Mouse (Mus musculus) neural tube, embryonic 13.5 days (tissue): ENCODE measurements around the gene Tmem255b. TPM values are rescaled to one million over a fixed set of nuclear protein-coding genes. Genes with fewer than 3 reads are reported as not detected.

Source experiments
- polyA plus RNA-seq: library from polyadenylated mRNA; unstranded; fragments of >200 nt; fragmentation: Nextera tagmentation; extraction: Ambion mirVana; gene quantifications from 2 replicates; pipeline ENCODE4 v1.2.1, GENCODE M21; 2015

Gene Tmem255b
- polyA plus RNA-seq, 1 experiment from 2014 or later = 0.68 TPM

Other genes with a start within 250 kb of the Tmem255b start
- gene Grtp1, start 234.6 kb upstream of the Tmem255b start, polyA plus RNA-seq = 9.7 and 11.2 TPM in 2 replicates
- 0.65 and 2.4 TPM in 2 replicates for gene Adprhl1, start 181.0 kb upstream of the Tmem255b start, polyA plus RNA-seq
- 33.5 and 34.3 TPM in 2 replicates for gene Dcun1d2, start 147.1 kb upstream of the Tmem255b start, polyA plus RNA-seq
- 45.9 and 49.2 TPM in 2 replicates for gene Tmco3, start 147.0 kb upstream of the Tmem255b start, polyA plus RNA-seq
- 104 and 111 TPM in 2 replicates for gene Tfdp1, start 96.4 kb upstream of the Tmem255b start, polyA plus RNA-seq
- not detected in 2 replicates for gene Atp4b, start 38.4 kb upstream of the Tmem255b start, polyA plus RNA-seq
- gene Grk1, start 30.1 kb upstream of the Tmem255b start, polyA plus RNA-seq = not detected in 2 replicates
- gene Gas6, start 59.3 kb downstream of the Tmem255b start, polyA plus RNA-seq = 25.9 and 28.8 TPM in 2 replicates
- gene 1700029H14Rik, start 127.3 kb downstream of the Tmem255b start, polyA plus RNA-seq = not detected in 2 replicates
- gene Rasa3, start 242.4 kb downstream of the Tmem255b start, polyA plus RNA-seq = 28.3 and 30.7 TPM in 2 replicates